Mouse (Mus musculus): ENCODE results near the gene Thbs4. TPM values are rescaled to one million over a fixed set of nuclear protein-coding genes. Genes with fewer than 3 reads are reported as not detected.

Gene Thbs4
- polyA plus RNA-seq, 2 experiments = 38.3 to 59.9 TPM

- no peaks in the 10 kb centered on the region for H3K4me1 ChIP-seq (ENCODE audit: control insufficient read depth, insufficient read depth, low read length)
- no peak overlapping the region for H3K4me3 ChIP-seq (replicated peaks; ENCODE audit: low read length)
- 62% methylated on average over 7 of the region's 7 CpGs for WGBS
- no peaks in the 10 kb centered on the region for H3K27me3 ChIP-seq (ENCODE audit: control insufficient read depth, insufficient read depth, low read length)
- no peak overlapping the region for H3K4me2 ChIP-seq (replicated peaks; ENCODE audit: low read depth, low read length, severe bottlenecking)
- H3K9me3 ChIP-seq (ENCODE audit: control insufficient read depth, low read length) = no peaks in the 10 kb centered on the region
- H3K9ac ChIP-seq (ENCODE audit: low read depth, low read length, severe bottlenecking) = no peak overlapping the region
- TF ChIP-seq POLR2A (IDR thresholded peaks at IDR 0.05; ENCODE audit: borderline replicate concordance, extremely low read depth, insufficient read depth, insufficient read length) = no peak
- 0 out of 2 replicates have a peak, but pooled peaks cover 6% of the 10 kb centered on the region for H3K36me3 ChIP-seq (ENCODE audit: control insufficient read depth, insufficient read depth, low read length)
- ATAC-seq (ENCODE audit: low FRiP score, low read depth) (no peak), DNase-seq (ENCODE audit: low spot score) (no peak)
- H3K27ac ChIP-seq (replicated peaks; ENCODE audit: low read depth, low read length) = no peak overlapping the region
Measured at GRCm38 (mm10) chr13:92704189-92704588, 90.4 kb downstream of the Thbs4 start.

GRCm38 (mm10) chr13:92703241-92704027 is 91.2 kb downstream of the Thbs4 start:
- Histone ChIP-seq H3K4me2 (replicated peaks; ENCODE audit: low read depth, low read length, severe bottlenecking) (no peak overlapping the region), H3K27ac (replicated peaks; ENCODE audit: low read depth, low read length) (no peak overlapping the region), H3K36me3 (ENCODE audit: control insufficient read depth, insufficient read depth, low read length) (0 out of 2 replicates have a peak, but pooled peaks cover 6% of the 10 kb centered on the region), H3K27me3 (ENCODE audit: control insufficient read depth, insufficient read depth, low read length) (no peaks in the 10 kb centered on the region), H3K9ac (ENCODE audit: low read depth, low read length, severe bottlenecking) (no peak overlapping the region), H3K4me1 (ENCODE audit: control insufficient read depth, insufficient read depth, low read length) (no peaks in the 10 kb centered on the region), H3K9me3 (ENCODE audit: control insufficient read depth, low read length) (no peaks in the 10 kb centered on the region), H3K4me3 (replicated peaks; ENCODE audit: low read length) (no peak overlapping the region)
- DNase-seq (ENCODE audit: low spot score) = no peak
- no peak for TF ChIP-seq POLR2A (IDR thresholded peaks at IDR 0.05; ENCODE audit: borderline replicate concordance, extremely low read depth, insufficient read depth, insufficient read length)
- WGBS = 73% methylated on average over 8 of the region's 8 CpGs
- no peak for ATAC-seq (ENCODE audit: low FRiP score, low read depth)

- 86% methylated on average over 5 of the region's 5 CpGs for WGBS
- TF ChIP-seq POLR2A (IDR thresholded peaks at IDR 0.05; ENCODE audit: borderline replicate concordance, extremely low read depth, insufficient read depth, insufficient read length) = no peak
Measured at GRCm38 (mm10) chr13:92702035-92702434, 92.6 kb downstream of the Thbs4 start.

More at GRCm38 (mm10) chr13:92702035-92702434, 92.6 kb downstream of the Thbs4 start:
- no peaks in the 10 kb centered on the region for H3K9me3 ChIP-seq (ENCODE audit: control insufficient read depth, low read length)
- H3K4me1 ChIP-seq (ENCODE audit: control insufficient read depth, insufficient read depth, low read length) = no peaks in the 10 kb centered on the region
- H3K9ac ChIP-seq (ENCODE audit: low read depth, low read length, severe bottlenecking) = no peak overlapping the region
- no peak overlapping the region for H3K27ac ChIP-seq (replicated peaks; ENCODE audit: low read depth, low read length)
- no peaks in the 10 kb centered on the region for H3K27me3 ChIP-seq (ENCODE audit: control insufficient read depth, insufficient read depth, low read length)
- H3K4me3 ChIP-seq (replicated peaks; ENCODE audit: low read length) = no peak overlapping the region
- no peak overlapping the region for H3K4me2 ChIP-seq (replicated peaks; ENCODE audit: low read depth, low read length, severe bottlenecking)
- no peak for ATAC-seq (ENCODE audit: low FRiP score, low read depth)
- 0 out of 2 replicates have a peak, but pooled peaks cover 6% of the 10 kb centered on the region for H3K36me3 ChIP-seq (ENCODE audit: control insufficient read depth, insufficient read depth, low read length)
- DNase-seq (ENCODE audit: low spot score) = no peak

Other genes with a start within 250 kb of the Thbs4 start
- gene Spz1, start 218.6 kb downstream of the Thbs4 start, polyA plus RNA-seq (2012; rRNA removed) = not detected in 2 replicates
- not detected in 2 replicates for gene Spz1, start 218.6 kb downstream of the Thbs4 start, polyA plus RNA-seq (2014; fragmentation: Nextera tagmentation; extraction: Ambion mirVana)
- gene Serinc5, start 183.7 kb downstream of the Thbs4 start, polyA plus RNA-seq (2012; rRNA removed) = 25.9 and 31.2 TPM in 2 replicates
- gene Serinc5, start 183.7 kb downstream of the Thbs4 start, polyA plus RNA-seq (2014; fragmentation: Nextera tagmentation; extraction: Ambion mirVana) = 10.9 and 13.8 TPM in 2 replicates
- 27.3 and 28.1 TPM in 2 replicates for gene Mtx3, start 49.9 kb upstream of the Thbs4 start, polyA plus RNA-seq (2012; rRNA removed)
- gene Mtx3, start 49.9 kb upstream of the Thbs4 start, polyA plus RNA-seq (2014; fragmentation: Nextera tagmentation; extraction: Ambion mirVana) = 5.6 and 6.9 TPM in 2 replicates

All from limb, embryonic 14.5 days (tissue).